8 mouse cellular contexts compared by ENCODE assay signal in genomic region chr7:116323331-116323964, GRCm38 (mm10). TPM values are rescaled to one million over a fixed set of nuclear protein-coding genes. Genes with fewer than 3 reads are reported as not detected.
DNase-seq lines count a peak whose midpoint lies in the region; ATAC-seq and TF ChIP-seq lines count a peak whose summit lies in the region.

No protein-coding gene starts in this region.

- H3K27ac ChIP-seq in embryonic facial prominence, embryonic 10.5 days (replicated peaks), result no peak overlapping the region
- H3K27ac ChIP-seq in heart, adult 2 months, result no peak overlapping the region
- H3K27ac ChIP-seq in liver, embryonic 13.5 days, result no peak overlapping the region
- H3K27ac ChIP-seq in neural tube, embryonic 11.5 days (ENCODE audit: low read depth, low read length), result no peak overlapping the region

- TF ChIP-seq CTCF in heart, adult 2 months (IDR thresholded peaks at IDR 0.05), result peak; percentile 91

- H3K27me3 ChIP-seq in embryonic facial prominence, embryonic 10.5 days (replicated peaks; ENCODE audit: low read depth, poor library complexity, severe bottlenecking), result no peaks in the 10 kb centered on the region
- no peaks in the 10 kb centered on the region for H3K27me3 ChIP-seq in heart, adult 2 months (ENCODE audit: control insufficient read depth, insufficient read depth, low read length)
- no peaks in the 10 kb centered on the region for H3K27me3 ChIP-seq in liver, embryonic 13.5 days
- no peaks in the 10 kb centered on the region for H3K27me3 ChIP-seq in neural tube, embryonic 11.5 days (ENCODE audit: control insufficient read depth, insufficient read depth, low read length)

- peaks cover 13% of the 10 kb centered on the region for H3K36me3 ChIP-seq in embryonic facial prominence, embryonic 10.5 days (replicated peaks)
- no peaks in the 10 kb centered on the region for H3K36me3 ChIP-seq in heart, adult 2 months (ENCODE audit: control insufficient read depth, insufficient read depth, low read length)
- no peaks in the 10 kb centered on the region for H3K36me3 ChIP-seq in liver, embryonic 13.5 days
- H3K36me3 ChIP-seq in neural tube, embryonic 11.5 days (ENCODE audit: control insufficient read depth, insufficient read depth, low read length), result no peaks in the 10 kb centered on the region

- TF ChIP-seq EP300 in heart, adult 2 months (IDR thresholded peaks at IDR 0.05; ENCODE audit: insufficient read depth, low read depth, low read length), result 0 out of 2 replicates have a peak, but pooled peaks have one; percentile 23

- TF ChIP-seq POLR2A in heart, adult 2 months (IDR thresholded peaks at IDR 0.05; ENCODE audit: insufficient read depth, low read depth, low read length), result no peak

- WGBS in embryonic facial prominence, embryonic 10.5 days, result 32% methylated on average over 10 of the region's 10 CpGs
- 30% methylated on average over 10 of the region's 10 CpGs for WGBS in heart, adult 2 months
- WGBS in liver, embryonic 13.5 days (ENCODE audit: insufficient replicate concordance), result 28% methylated on average over 10 of the region's 10 CpGs
- 35% methylated on average over 10 of the region's 10 CpGs for WGBS in neural tube, embryonic 11.5 days

- peak overlapping the region; percentile 53; the same call in 1 of the 2 replicates for H3K9ac ChIP-seq in heart, adult 2 months (ENCODE audit: low read depth, low read length)
- no peak overlapping the region for H3K9ac ChIP-seq in liver, embryonic 13.5 days
- no peak overlapping the region for H3K9ac ChIP-seq in neural tube, embryonic 11.5 days (ENCODE audit: low read length)

- H3K79me2 ChIP-seq in heart, adult 2 months (replicated peaks; ENCODE audit: control insufficient read depth, insufficient read depth, low read length), result no peaks in the 10 kb centered on the region

- H3K4me2 ChIP-seq in liver, embryonic 13.5 days, result peak overlapping the region; percentile 22
- H3K4me2 ChIP-seq in neural tube, embryonic 11.5 days (ENCODE audit: low read depth), result no peak overlapping the region

- H3K9me3 ChIP-seq in embryonic facial prominence, embryonic 10.5 days, result no peaks in the 10 kb centered on the region
- H3K9me3 ChIP-seq in liver, embryonic 13.5 days (replicated peaks), result no peaks in the 10 kb centered on the region
- H3K9me3 ChIP-seq in neural tube, embryonic 11.5 days (ENCODE audit: control insufficient read depth, low read length), result no peaks in the 10 kb centered on the region

- H3K4me3 ChIP-seq in embryonic facial prominence, embryonic 10.5 days, result no peak overlapping the region
- no peak overlapping the region for H3K4me3 ChIP-seq in heart, adult 2 months
- no peak overlapping the region for H3K4me3 ChIP-seq in liver, embryonic 13.5 days (replicated peaks)
- H3K4me3 ChIP-seq in neural tube, embryonic 11.5 days (ENCODE audit: low read depth, low read length), result no peak overlapping the region

- peak; percentile 56 to 57 for DNase-seq in B cell, adult 2 months
- DNase-seq in adipocyte (ENCODE audit: low spot score), result peak; percentile 56
- DNase-seq in embryonic facial prominence, embryonic 10.5 days (ENCODE audit: low spot score), result peak; percentile 81
- peak; percentile 56 to 78 for DNase-seq in heart, adult 2 months
- DNase-seq in kidney, adult 8-10 months, result peak; percentile 70 to 86
- DNase-seq in liver, embryonic 13.5 days, result no peak
- peak; percentile 81 for DNase-seq in neural tube, embryonic 11.5 days (ENCODE audit: low spot score)
- peak; percentile 59 for DNase-seq in thymus, postnatal 25 days

- intact Hi-C loops in heart, adult 2 months (cut with DNase I), result loop anchor here (1.0 to 5.0 kb wide), 3 partner anchors 77 to 191 kb away; no protein-coding TSS in a partner anchor

- peak; percentile 37; the same call in 1 of the 2 replicates for ATAC-seq in liver, embryonic 13.5 days (ENCODE audit: low read depth)
- peak; percentile 61; the same call in 1 of the 2 replicates for ATAC-seq in neural tube, embryonic 11.5 days (ENCODE audit: insufficient read depth, low FRiP score, low TSS enrichment)

- 0 out of 2 replicates have a peak, but pooled peaks cover 3% of the 10 kb centered on the region for H3K4me1 ChIP-seq in embryonic facial prominence, embryonic 10.5 days
- H3K4me1 ChIP-seq in heart, adult 2 months (ENCODE audit: control insufficient read depth, insufficient read depth, low read length), result peaks cover 1% of the 10 kb centered on the region; the same call in 1 of the 2 replicates
- H3K4me1 ChIP-seq in liver, embryonic 13.5 days (replicated peaks), result no peaks in the 10 kb centered on the region; the same call in 1 of the 2 replicates
- no peaks in the 10 kb centered on the region for H3K4me1 ChIP-seq in neural tube, embryonic 11.5 days (ENCODE audit: control insufficient read depth, insufficient read depth, low read length)

RNA-seq across cellular contexts. Expression of gene Rps13, which starts 10.5 kb away (rescaled TPM):
- polyA plus RNA-seq in embryonic facial prominence, embryonic 10.5 days (2016; fragmentation: Nextera tagmentation; extraction: Ambion mirVana), result 818 and 844 TPM in 2 replicates
- total RNA-seq in heart, adult 2 months (2021), result 100 to 1,000 TPM; 328 to 384 TPM
- 110 and 146 TPM in 2 replicates for polyA plus RNA-seq in heart, adult 2 months (2012; rRNA removed)
- polyA plus RNA-seq in liver, embryonic 13.5 days (2015; fragmentation: Nextera tagmentation; extraction: Ambion mirVana), result 640 and 679 TPM in 2 replicates
- polyA plus RNA-seq in neural tube, embryonic 11.5 days (2014; fragmentation: Nextera tagmentation; extraction: Ambion mirVana), result 696 and 786 TPM in 2 replicates

RNA-seq across cellular contexts. Expression of gene Plekha7, which starts 15.3 kb away (rescaled TPM):
- polyA plus RNA-seq in embryonic facial prominence, embryonic 10.5 days (2016; fragmentation: Nextera tagmentation; extraction: Ambion mirVana), result 14.9 and 17.0 TPM in 2 replicates
- total RNA-seq in heart, adult 2 months (2021), result 1 to 10 TPM; 4.5 to 6.3 TPM
- polyA plus RNA-seq in heart, adult 2 months (2012; rRNA removed), result 13.7 and 19.3 TPM in 2 replicates
- polyA plus RNA-seq in liver, embryonic 13.5 days (2015; fragmentation: Nextera tagmentation; extraction: Ambion mirVana), result 2.5 and 3.5 TPM in 2 replicates
- polyA plus RNA-seq in neural tube, embryonic 11.5 days (2014; fragmentation: Nextera tagmentation; extraction: Ambion mirVana), result 6.3 and 7.3 TPM in 2 replicates
